Mouse (Mus musculus): ENCODE measurements at regions not wholly inside any gene's neighbourhood (a gene's known extent, or its start where the extent isn't known, plus 50 kb on each side); places are given as distances from the start of the nearest gene placed in this dataset.
A peak's percentile ranks its signal among the peaks of the same experiment; 100 is the strongest.
"Not testable (repeated sequence)": the region's sequence is repeated elsewhere in the genome, so short reads cannot be mapped to it uniquely, and the experiment has no call there.

- no peaks in the 10 kb centered on the region for H3K27me3 ChIP-seq (ENCODE audit: control insufficient read depth, insufficient read depth, low read depth, low read length)
- H3K36me3 ChIP-seq (ENCODE audit: control insufficient read depth, insufficient read depth): no peaks in the 10 kb centered on the region
- no peak overlapping the region for H3K9ac ChIP-seq (ENCODE audit: low read depth, low read length)
- H3K4me1 ChIP-seq (ENCODE audit: control insufficient read depth, low read depth, low read length): no peaks in the 10 kb centered on the region
- peak; percentile 39; the same call in 1 of the 2 replicates for ATAC-seq (ENCODE audit: low read depth)
- H3K9me3 ChIP-seq (replicated peaks; ENCODE audit: control insufficient read depth, low read length): no peaks in the 10 kb centered on the region
- no peak overlapping the region for H3K27ac ChIP-seq (ENCODE audit: low read length)
- no peak overlapping the region for H3K4me3 ChIP-seq (ENCODE audit: low read depth, low read length)
- H3K4me2 ChIP-seq (ENCODE audit: low read depth, low read length): no peak overlapping the region
Observed at GRCm38 (mm10) chr6:70160442-70160841, 631.6 kb downstream of the Rpia start.

- H3K4me1 ChIP-seq (ENCODE audit: control insufficient read depth, low read depth, low read length); H3K4me3 ChIP-seq (ENCODE audit: low read depth, low read length); H3K27me3 ChIP-seq (ENCODE audit: control insufficient read depth, insufficient read depth, low read depth, low read length); ATAC-seq (ENCODE audit: low read depth); H3K27ac ChIP-seq (ENCODE audit: low read length); H3K9me3 ChIP-seq (replicated peaks; ENCODE audit: control insufficient read depth, low read length); H3K4me2 ChIP-seq (ENCODE audit: low read depth, low read length); H3K36me3 ChIP-seq (ENCODE audit: control insufficient read depth, insufficient read depth); H3K9ac ChIP-seq (ENCODE audit: low read depth, low read length): not testable (repeated sequence)
Observed at GRCm38 (mm10) chr6:70155771-70156170, 636.3 kb downstream of the Rpia start.

- not testable (repeated sequence) for H3K4me3 ChIP-seq (ENCODE audit: low read depth, low read length); H3K36me3 ChIP-seq (ENCODE audit: control insufficient read depth, insufficient read depth); H3K4me2 ChIP-seq (ENCODE audit: low read depth, low read length); H3K27ac ChIP-seq (ENCODE audit: low read length); H3K27me3 ChIP-seq (ENCODE audit: control insufficient read depth, insufficient read depth, low read depth, low read length); H3K9ac ChIP-seq (ENCODE audit: low read depth, low read length); ATAC-seq (ENCODE audit: low read depth); H3K9me3 ChIP-seq (replicated peaks; ENCODE audit: control insufficient read depth, low read length); H3K4me1 ChIP-seq (ENCODE audit: control insufficient read depth, low read depth, low read length)
- 38% methylated on average over 2 of the region's 2 CpGs for WGBS (ENCODE audit: insufficient replicate concordance)
Observed at GRCm38 (mm10) chr6:70151098-70151838, 640.8 kb downstream of the Rpia start.

- no peaks in the 10 kb centered on the region for H3K9me3 ChIP-seq (replicated peaks; ENCODE audit: control insufficient read depth, low read length)
- H3K9ac ChIP-seq (ENCODE audit: low read depth, low read length): no peak overlapping the region
- H3K4me1 ChIP-seq (ENCODE audit: control insufficient read depth, low read depth, low read length): no peaks in the 10 kb centered on the region
- H3K4me2 ChIP-seq (ENCODE audit: low read depth, low read length): no peak overlapping the region
- H3K36me3 ChIP-seq (ENCODE audit: control insufficient read depth, insufficient read depth): no peaks in the 10 kb centered on the region
- ATAC-seq (ENCODE audit: low read depth): no peak
- H3K27me3 ChIP-seq (ENCODE audit: control insufficient read depth, insufficient read depth, low read depth, low read length): no peaks in the 10 kb centered on the region
- no peak overlapping the region for H3K27ac ChIP-seq (ENCODE audit: low read length)
- H3K4me3 ChIP-seq (ENCODE audit: low read depth, low read length): no peak overlapping the region
Observed at GRCm38 (mm10) chr6:70146986-70147385, 645.0 kb downstream of the Rpia start.

- not testable (repeated sequence) for H3K4me2 ChIP-seq (ENCODE audit: low read depth, low read length); H3K27ac ChIP-seq (ENCODE audit: low read length); ATAC-seq (ENCODE audit: low read depth); H3K4me3 ChIP-seq (ENCODE audit: low read depth, low read length); H3K9ac ChIP-seq (ENCODE audit: low read depth, low read length); H3K9me3 ChIP-seq (replicated peaks; ENCODE audit: control insufficient read depth, low read length); H3K27me3 ChIP-seq (ENCODE audit: control insufficient read depth, insufficient read depth, low read depth, low read length); H3K36me3 ChIP-seq (ENCODE audit: control insufficient read depth, insufficient read depth); H3K4me1 ChIP-seq (ENCODE audit: control insufficient read depth, low read depth, low read length)
- WGBS (ENCODE audit: insufficient replicate concordance): 58% methylated on average over 4 of the region's 4 CpGs
Observed at GRCm38 (mm10) chr6:70143341-70143740, 648.7 kb downstream of the Rpia start.

- no peaks in the 10 kb centered on the region for H3K27me3 ChIP-seq (ENCODE audit: control insufficient read depth, insufficient read depth, low read depth, low read length)
- H3K4me3 ChIP-seq (ENCODE audit: low read depth, low read length): no peak overlapping the region
- H3K4me2 ChIP-seq (ENCODE audit: low read depth, low read length): no peak overlapping the region
- H3K27ac ChIP-seq (ENCODE audit: low read length): no peak overlapping the region
- no peak for ATAC-seq (ENCODE audit: low read depth)
- no peak overlapping the region for H3K9ac ChIP-seq (ENCODE audit: low read depth, low read length)
- H3K4me1 ChIP-seq (ENCODE audit: control insufficient read depth, low read depth, low read length): no peaks in the 10 kb centered on the region
- H3K36me3 ChIP-seq (ENCODE audit: control insufficient read depth, insufficient read depth): no peaks in the 10 kb centered on the region
- 57% methylated on average over 1 of the region's 1 CpGs for WGBS (ENCODE audit: insufficient replicate concordance)
- H3K9me3 ChIP-seq (replicated peaks; ENCODE audit: control insufficient read depth, low read length): no peaks in the 10 kb centered on the region
Observed at GRCm38 (mm10) chr6:70116811-70117210, 675.2 kb downstream of the Rpia start.

- Histone ChIP-seq H3K9me3 (replicated peaks; ENCODE audit: control insufficient read depth, low read length) (no peaks in the 10 kb centered on the region), H3K27me3 (ENCODE audit: control insufficient read depth, insufficient read depth, low read depth, low read length) (no peaks in the 10 kb centered on the region), H3K27ac (ENCODE audit: low read length) (no peak overlapping the region), H3K4me1 (ENCODE audit: control insufficient read depth, low read depth, low read length) (no peaks in the 10 kb centered on the region), H3K9ac (ENCODE audit: low read depth, low read length) (no peak overlapping the region), H3K4me2 (ENCODE audit: low read depth, low read length) (no peak overlapping the region), H3K4me3 (ENCODE audit: low read depth, low read length) (no peak overlapping the region), H3K36me3 (ENCODE audit: control insufficient read depth, insufficient read depth) (no peaks in the 10 kb centered on the region)
- ATAC-seq (ENCODE audit: low read depth): no peak
Observed at GRCm38 (mm10) chr6:70111892-70112291, 680.1 kb downstream of the Rpia start.

- H3K9ac ChIP-seq (ENCODE audit: low read depth, low read length); H3K27ac ChIP-seq (ENCODE audit: low read length); H3K36me3 ChIP-seq (ENCODE audit: control insufficient read depth, insufficient read depth); H3K9me3 ChIP-seq (replicated peaks; ENCODE audit: control insufficient read depth, low read length); H3K4me1 ChIP-seq (ENCODE audit: control insufficient read depth, low read depth, low read length); H3K4me3 ChIP-seq (ENCODE audit: low read depth, low read length); H3K4me2 ChIP-seq (ENCODE audit: low read depth, low read length); ATAC-seq (ENCODE audit: low read depth); H3K27me3 ChIP-seq (ENCODE audit: control insufficient read depth, insufficient read depth, low read depth, low read length): not testable (repeated sequence)
Observed at GRCm38 (mm10) chr6:70109412-70109811, 682.6 kb downstream of the Rpia start.

GRCm38 (mm10) chr6:70103781-70104180, 688.3 kb downstream of the Rpia start:
- WGBS (ENCODE audit: insufficient replicate concordance): 36% methylated on average over 4 of the region's 4 CpGs
- Histone ChIP-seq H3K4me3 (ENCODE audit: low read depth, low read length) (no peak overlapping the region), H3K4me2 (ENCODE audit: low read depth, low read length) (no peak overlapping the region), H3K9ac (ENCODE audit: low read depth, low read length) (no peak overlapping the region), H3K9me3 (replicated peaks; ENCODE audit: control insufficient read depth, low read length) (no peaks in the 10 kb centered on the region), H3K27me3 (ENCODE audit: control insufficient read depth, insufficient read depth, low read depth, low read length) (no peaks in the 10 kb centered on the region), H3K36me3 (ENCODE audit: control insufficient read depth, insufficient read depth) (no peaks in the 10 kb centered on the region), H3K27ac (ENCODE audit: low read length) (no peak overlapping the region), H3K4me1 (ENCODE audit: control insufficient read depth, low read depth, low read length) (no peaks in the 10 kb centered on the region)
- no peak for ATAC-seq (ENCODE audit: low read depth)

GRCm38 (mm10) chr6:70103174-70103573, 688.9 kb downstream of the Rpia start:
- H3K4me1 ChIP-seq (ENCODE audit: control insufficient read depth, low read depth, low read length); H3K9me3 ChIP-seq (replicated peaks; ENCODE audit: control insufficient read depth, low read length); H3K27me3 ChIP-seq (ENCODE audit: control insufficient read depth, insufficient read depth, low read depth, low read length); H3K4me2 ChIP-seq (ENCODE audit: low read depth, low read length); H3K27ac ChIP-seq (ENCODE audit: low read length); H3K36me3 ChIP-seq (ENCODE audit: control insufficient read depth, insufficient read depth); ATAC-seq (ENCODE audit: low read depth); H3K4me3 ChIP-seq (ENCODE audit: low read depth, low read length); H3K9ac ChIP-seq (ENCODE audit: low read depth, low read length): not testable (repeated sequence)
- 13% methylated on average over 1 of the region's 1 CpGs for WGBS (ENCODE audit: insufficient replicate concordance)
